Mouse (Mus musculus): ENCODE data around the gene Nmrk2.

Nmrk2 gene

DNA sequence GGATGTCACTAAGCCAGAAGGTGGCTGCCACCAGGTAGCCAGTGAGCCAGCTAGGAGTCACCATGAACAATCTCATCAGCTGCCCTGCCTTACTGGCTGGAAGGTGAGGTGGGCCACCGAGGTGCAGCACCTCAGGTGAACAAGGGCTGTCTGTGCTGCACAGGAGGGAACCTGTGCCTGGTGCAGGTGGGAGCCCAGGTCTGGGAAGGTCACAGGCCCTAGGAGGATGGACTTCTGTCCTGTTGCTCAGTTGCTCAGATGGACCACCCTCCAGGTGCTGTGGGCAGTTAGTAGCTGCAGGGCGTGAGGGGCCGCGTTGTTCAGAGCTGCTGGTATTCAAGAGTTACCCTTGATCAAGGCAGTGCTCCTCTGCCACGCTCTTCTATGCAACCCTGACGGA lies 15.0 kb upstream of the Nmrk2 start:
- in situ Hi-C loops (cut with MseI, MboI) = no loop called here

- in situ Hi-C loops (cut with MseI, MboI) = no loop called here
These were observed 14.4 kb upstream of the Nmrk2 start for GRCm38 (mm10) chr10:81216260-81216659.

GRCm38 (mm10) chr10:81210154-81210553 lies 8.3 kb upstream of the Nmrk2 start:
- in situ Hi-C loops (cut with MseI, MboI) = no loop called here

DNA sequence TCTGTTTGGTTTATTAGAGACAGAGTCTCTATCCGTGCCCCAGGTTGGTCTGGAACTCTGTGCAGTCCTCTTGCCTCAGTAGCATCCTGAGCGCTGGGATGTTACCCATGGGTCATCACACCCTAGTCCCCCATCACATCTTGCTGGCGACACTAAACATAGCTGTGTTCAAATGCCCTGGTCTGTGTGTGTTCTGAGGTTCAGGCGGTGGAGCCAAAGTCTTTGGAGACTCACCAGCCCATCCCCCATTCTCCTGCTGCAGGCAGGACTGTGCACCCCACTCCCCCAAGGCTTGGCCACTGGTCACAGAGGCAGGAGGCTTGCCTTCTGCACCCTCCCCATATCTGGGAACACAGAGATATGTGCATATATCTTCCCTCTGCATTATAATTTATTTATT lies 2.3 kb upstream of the Nmrk2 start:
- in situ Hi-C loops (cut with MseI, MboI) = no loop called here

DNA sequence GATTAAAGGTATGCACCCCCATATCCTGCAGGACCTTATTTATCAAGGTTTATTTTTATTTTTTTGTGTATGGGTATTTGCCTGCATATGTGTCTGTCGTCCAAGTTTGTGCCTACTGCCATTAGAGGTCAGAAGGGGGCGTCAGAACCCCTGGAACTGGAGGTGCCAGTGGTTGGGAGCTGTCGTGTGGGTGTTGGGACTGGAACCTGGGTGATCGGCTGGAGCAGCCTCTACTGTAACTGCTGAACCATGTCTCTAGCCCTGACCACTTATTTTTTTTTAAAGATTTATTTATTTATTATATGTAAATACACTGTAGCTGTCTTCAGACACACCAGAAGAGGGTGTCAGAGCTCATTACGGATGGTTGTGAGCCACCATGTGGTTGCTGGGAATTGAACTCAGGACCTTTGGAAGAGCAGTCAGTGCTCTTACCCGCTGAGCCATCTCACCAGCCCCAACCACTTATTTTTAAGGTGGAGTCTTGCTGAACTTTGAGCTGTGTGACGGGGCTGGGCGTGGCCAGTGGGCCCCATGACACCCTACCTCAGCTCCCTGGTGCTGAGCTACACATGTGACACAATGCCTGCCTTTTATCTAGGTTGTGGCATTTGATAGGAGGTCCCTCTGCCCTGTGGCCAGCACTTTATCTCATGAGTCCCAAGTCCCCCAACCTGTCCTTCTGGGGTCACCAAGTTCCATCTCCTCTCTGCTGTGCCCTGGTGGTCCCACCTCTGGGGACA lies 1.3 kb upstream of the Nmrk2 start:
- in situ Hi-C loops (cut with MseI, MboI) = no loop called here

DNA sequence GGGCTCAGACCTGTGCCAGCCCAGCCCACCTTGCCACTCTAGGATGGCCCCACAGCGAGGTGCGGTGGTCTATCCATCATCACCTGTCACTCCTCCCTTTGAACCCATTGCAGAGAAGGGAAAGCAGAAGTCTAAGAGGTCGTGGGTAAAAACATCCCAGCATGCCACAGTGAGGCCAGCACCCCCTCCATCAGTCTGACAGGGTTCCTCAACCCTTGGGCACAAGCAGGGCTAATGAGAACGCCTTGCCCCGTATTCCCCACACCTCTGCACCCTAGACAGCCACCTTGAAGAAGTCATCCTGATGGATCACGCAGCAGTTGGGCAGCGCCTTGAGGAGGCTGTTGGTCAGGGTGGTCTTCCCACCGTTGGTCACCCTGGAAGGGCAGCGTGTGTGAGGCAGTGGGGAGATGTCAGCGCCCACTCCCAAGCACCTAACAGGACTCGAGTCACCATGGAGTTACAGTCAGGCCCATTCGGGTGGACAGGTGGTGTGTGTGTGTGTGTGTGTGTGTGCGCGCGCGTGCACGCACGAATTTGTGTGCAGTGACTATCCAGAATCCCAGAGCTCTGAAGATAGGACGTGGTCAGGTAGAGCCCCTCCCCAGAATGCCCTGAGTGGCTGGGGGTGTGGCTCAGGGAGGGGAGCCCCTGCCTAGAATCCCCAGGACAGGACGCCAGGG lies 1.1 kb downstream of the Nmrk2 start:
- in situ Hi-C loops (cut with MseI, MboI) = no loop called here

GRCm38 (mm10) chr10:81200141-81200540 lies 1.7 kb downstream of the Nmrk2 start:
- in situ Hi-C loops (cut with MseI, MboI) = no loop called here

GRCm38 (mm10) chr10:81198990-81199389 lies 2.9 kb downstream of the Nmrk2 start:
- in situ Hi-C loops (cut with MseI, MboI) = no loop called here

DNA sequence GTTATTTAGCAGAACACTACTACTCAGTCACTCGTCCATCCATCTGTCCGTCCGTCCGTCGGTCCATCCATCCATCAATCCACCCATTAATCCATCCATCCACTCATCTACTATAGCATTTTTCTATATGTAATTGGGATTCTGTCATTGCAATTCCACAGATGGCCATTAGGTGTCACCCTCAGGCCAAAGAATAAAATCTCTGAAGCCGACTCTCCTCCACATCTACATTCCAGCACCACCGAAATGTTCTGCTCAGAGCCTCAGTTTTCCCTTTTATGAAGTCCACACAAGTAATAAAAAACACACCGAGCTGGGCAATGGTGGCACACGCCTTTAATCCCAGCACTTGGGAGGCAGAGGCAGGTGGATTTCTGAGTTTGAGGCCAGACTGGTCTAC lies 3.6 kb downstream of the Nmrk2 start:
- in situ Hi-C loops (cut with MseI, MboI) = no loop called here

- in situ Hi-C loops (cut with MseI, MboI) = no loop called here
These were observed 4.5 kb downstream of the Nmrk2 start for GRCm38 (mm10) chr10:81197305-81197704.

DNA sequence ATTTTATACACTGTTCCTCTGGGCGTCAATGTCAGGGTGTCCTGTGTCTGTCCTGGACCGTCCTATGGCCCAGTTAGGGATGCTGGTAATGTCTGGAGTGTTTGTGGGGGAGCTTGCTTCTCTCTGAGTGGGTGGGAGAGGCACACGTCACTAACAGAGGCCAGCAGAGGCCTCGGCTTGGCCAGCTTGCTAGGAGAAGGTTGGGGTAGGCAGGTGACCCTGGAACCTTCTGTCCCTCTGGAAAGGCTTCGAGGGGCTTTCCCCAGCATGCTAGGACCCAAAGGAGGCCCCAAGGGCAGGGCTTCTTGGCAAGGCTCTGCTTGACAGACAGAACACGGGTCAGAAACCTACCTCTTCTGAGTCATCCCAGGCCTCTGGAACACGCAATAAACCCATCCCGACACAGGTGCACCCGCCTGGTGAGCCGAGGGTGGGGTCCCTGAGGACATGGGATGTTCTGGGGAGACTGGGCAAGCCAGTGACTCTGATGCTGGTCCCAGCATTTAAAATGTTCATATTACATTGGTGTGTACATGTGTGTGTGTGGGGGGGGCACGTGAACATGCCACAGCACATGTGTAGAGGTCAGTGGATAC lies 5.3 kb downstream of the Nmrk2 start:
- in situ Hi-C loops (cut with MseI, MboI) = no loop called here

DNA sequence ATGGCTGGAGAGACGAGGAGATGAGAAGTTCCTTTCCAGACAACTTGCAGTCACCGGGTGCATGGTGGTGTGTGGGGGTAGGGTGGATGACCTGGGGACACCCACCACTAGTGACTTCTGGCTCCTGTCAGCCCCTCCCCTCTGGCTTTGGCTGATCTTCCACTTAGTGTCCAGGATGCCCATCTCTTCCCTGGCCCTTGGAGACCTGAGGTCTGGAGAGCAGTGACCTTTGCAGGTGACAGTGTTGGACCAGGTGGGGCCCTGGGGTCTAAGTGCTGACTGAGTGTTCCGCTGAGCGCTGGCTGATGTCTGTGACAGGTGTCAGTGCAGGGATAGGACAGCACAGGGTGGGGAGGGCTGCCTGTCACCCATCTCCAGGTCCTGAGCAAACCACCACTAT lies 6.6 kb downstream of the Nmrk2 start:
- in situ Hi-C loops (cut with MseI, MboI) = no loop called here

DNA sequence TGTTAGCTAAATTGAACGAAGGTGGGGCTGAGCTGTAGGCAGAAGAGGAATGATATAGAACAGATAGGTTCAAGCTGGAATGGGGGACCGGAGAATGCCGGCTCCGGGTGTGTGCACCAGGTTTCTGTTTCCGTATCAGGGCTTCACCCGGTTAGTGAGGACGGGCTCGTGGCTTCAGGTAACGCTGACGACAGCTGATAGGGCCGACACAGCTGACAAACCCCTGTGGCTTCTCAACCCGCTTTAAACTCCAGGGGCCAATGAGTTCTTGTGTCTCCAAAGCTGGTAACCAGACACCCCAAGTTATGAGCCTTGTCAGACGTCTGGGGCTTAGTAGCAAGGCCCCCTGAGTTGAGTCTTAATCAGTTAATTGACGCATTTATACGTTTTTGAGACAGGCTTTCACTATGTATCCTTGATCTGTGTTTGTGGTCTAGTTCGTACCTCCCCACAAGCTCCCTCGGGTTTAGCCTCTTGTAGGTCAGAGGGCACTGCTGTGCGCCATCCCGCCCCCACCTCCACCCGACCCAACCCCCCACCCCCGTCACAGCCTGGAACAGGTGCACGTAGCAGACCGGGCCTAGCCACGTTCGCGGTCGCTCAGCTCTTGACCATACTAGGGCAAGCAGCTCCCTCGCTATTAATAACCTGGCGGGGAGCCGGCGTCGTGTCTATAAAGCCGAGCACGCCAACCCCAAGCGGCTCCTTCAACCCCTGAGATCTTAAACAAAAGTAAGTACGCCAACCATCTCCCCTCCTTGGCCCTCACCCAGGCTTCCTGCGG lies 7.7 kb downstream of the Nmrk2 start:
- in situ Hi-C loops (cut with MseI, MboI) = no loop called here

- in situ Hi-C loops (cut with MseI, MboI) = no loop called here
These were observed 8.8 kb downstream of the Nmrk2 start for GRCm38 (mm10) chr10:81192968-81193501.

GRCm38 (mm10) chr10:81192270-81192967 lies 9.4 kb downstream of the Nmrk2 start:
- in situ Hi-C loops (cut with MseI, MboI) = no loop called here

DNA sequence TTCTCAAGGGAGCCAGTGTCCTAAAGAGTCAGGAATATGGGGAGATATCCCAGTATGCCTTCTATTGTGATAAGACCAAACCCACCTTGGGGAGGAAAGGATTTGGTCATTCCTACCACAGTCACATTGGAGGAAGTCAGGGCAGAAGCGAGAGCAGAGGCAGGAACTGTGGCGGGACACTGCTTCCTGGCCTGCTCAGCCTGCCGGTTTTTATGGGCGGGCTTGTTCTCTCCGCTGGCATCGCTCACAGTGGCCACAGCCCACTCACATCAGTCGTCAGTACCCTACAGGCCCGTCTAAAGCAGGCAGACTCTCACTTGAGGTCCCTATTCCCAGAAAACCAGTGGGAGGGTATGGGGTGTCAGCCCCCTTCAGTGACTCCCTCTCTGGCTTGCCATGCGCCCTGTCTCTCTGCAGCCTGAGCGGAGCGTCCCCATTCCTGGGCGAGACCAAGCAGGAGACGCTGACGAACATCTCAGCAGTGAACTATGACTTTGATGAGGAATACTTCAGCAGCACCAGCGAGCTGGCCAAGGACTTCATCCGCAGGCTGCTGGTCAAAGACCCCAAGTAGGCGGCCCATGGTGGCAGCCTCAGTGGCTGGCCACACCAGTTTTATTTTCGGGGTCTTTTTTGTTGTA lies 10.4 kb downstream of the Nmrk2 start:
- in situ Hi-C loops (cut with MseI, MboI) = no loop called here

DNA sequence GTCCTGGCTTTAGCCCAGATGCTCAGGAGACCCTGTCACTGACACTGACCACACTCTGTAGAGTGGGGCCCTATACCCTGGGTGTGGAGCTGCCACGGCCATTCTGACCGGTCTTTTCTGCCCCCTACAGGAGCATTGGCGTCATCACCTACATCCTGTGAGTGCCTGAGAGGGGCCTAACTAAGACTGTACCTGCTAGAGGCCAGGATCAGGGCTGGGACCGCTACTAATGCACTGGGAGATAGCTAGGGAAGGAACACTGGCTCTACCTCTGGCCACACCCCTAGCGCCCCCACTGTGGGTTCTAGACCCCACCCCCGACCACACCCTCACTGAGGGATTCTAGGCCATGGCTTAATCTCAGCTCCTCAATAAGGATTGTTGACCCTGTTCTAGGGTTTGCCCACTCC lies 10.9 kb downstream of the Nmrk2 start:
- in situ Hi-C loops (cut with MseI, MboI) = no loop called here

DNA sequence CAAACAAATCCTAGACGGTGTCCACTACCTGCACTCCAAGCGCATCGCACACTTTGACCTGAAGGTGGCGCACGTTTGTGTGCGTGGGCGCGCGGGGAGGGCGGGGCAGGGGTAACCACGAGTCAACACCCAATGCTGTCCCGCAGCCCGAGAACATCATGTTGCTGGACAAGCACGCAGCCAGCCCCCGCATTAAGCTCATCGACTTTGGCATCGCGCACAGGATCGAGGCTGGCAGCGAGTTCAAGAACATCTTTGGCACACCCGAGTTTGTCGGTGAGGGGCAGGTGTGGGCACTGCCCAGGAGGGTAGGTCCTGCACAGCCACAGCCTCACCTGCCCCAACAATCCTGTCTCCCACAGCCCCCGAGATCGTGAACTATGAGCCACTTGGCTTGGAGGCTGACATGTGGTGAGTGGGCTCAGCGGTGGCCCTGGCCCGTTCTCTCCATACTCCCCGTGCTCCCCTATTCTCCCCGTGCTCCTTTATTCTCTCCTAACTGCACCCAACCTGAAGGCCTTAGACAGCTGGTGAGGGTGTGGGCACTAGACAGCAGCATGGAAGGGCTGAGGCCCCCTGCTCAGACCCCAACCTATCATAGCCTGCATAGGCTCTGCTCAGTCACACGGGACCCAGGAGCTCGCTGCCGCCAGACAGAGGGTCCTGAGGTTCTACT lies 11.5 kb downstream of the Nmrk2 start:
- in situ Hi-C loops (cut with MseI, MboI) = no loop called here

DNA sequence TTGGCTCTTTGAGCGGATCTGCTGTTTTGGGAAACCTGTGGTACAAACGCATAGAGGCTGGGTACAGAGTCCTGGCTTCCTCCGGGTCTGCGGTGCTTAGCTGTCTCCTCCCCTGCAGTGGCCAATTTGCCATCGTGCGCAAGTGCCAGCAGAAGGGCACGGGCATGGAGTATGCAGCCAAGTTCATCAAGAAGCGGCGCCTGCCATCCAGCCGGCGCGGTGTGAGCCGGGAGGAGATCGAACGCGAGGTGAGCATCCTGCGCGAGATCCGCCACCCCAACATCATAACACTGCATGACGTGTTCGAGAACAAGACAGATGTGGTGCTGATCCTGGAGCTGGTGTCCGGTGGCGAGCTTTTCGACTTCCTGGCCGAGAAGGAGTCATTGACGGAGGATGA lies 12.0 kb downstream of the Nmrk2 start:
- in situ Hi-C loops (cut with MseI, MboI) = no loop called here

- in situ Hi-C loops (cut with MseI, MboI) = no loop called here
These were observed 14.7 kb downstream of the Nmrk2 start for GRCm38 (mm10) chr10:81187161-81187560.
